Mouse (Mus musculus) heart, postnatal 0 days (tissue): ENCODE results near the gene Cnpy2. TPM values are rescaled to one million over a fixed set of nuclear protein-coding genes. Genes with fewer than 3 reads are reported as not detected.
"Not testable (repeated sequence)": the region's sequence is repeated elsewhere in the genome, so short reads cannot be mapped to it uniquely, and the experiment has no call there.

Experiments used
- ATAC-seq: fragments of 200-750 bp; cut with Nextera tagmentation; 2 replicates; pipeline ENCODE4 v1.8.0; 2017; ENCODE audit warnings: low read depth, moderate number of reproducible peaks, moderate library complexity; ENCODE audit not compliant: insufficient read depth
- DNase-seq: peaks from one replicate; pipeline ENCODE4 v3.0.0-alpha.2; 2016; ENCODE audit warnings: low spot score
- H3K27ac ChIP-seq: fragments of 300-500 bp; sonication (generic); 2 replicates; pipeline ENCODE4 v1.5.1; 2014; ENCODE audit warnings: low read depth, mild to moderate bottlenecking
- H3K27me3 ChIP-seq: fragments of 300-500 bp; sonication (generic); 2 replicates; pipeline ENCODE4 v1.6.1; 2014; ENCODE audit warnings: low read length, mixed read lengths; ENCODE audit not compliant: control insufficient read depth, insufficient read depth
- H3K36me3 ChIP-seq: fragments of 300-500 bp; sonication (generic); replicated peaks from 2 replicates; pipeline ENCODE4 v1.6.1; 2014; ENCODE audit warnings: low read length, mixed read lengths; ENCODE audit not compliant: control insufficient read depth, insufficient read depth
- H3K4me1 ChIP-seq: fragments of 300-500 bp; sonication (generic); 2 replicates; pipeline ENCODE4 v1.6.1; 2014; ENCODE audit warnings: antibody characterized with exemption; ENCODE audit not compliant: control insufficient read depth, insufficient read depth
- H3K4me2 ChIP-seq: fragments of 300-500 bp; sonication (generic); 2 replicates; pipeline ENCODE4 v1.6.1; 2014; ENCODE audit warnings: low read depth, mild to moderate bottlenecking, low read length, moderate library complexity
- H3K4me3 ChIP-seq: fragments of 300-500 bp; sonication (generic); 2 replicates; pipeline ENCODE4 v1.5.1; 2014; ENCODE audit warnings: low read depth, low read length
- H3K9ac ChIP-seq: fragments of 300-500 bp; sonication (generic); replicated peaks from 2 replicates; pipeline ENCODE4 v1.6.1; 2014; ENCODE audit warnings: low read depth, low read length, mixed read lengths
- H3K9me3 ChIP-seq: fragments of 300-500 bp; sonication (generic); replicated peaks from 2 replicates; pipeline ENCODE4 v1.6.1; 2016; ENCODE audit warnings: low read length; ENCODE audit not compliant: control insufficient read depth
- CTCF ChIP-seq: IDR thresholded peaks from 2 replicates; pipeline ENCODE4 v1.5.1; 2016; ENCODE audit warnings: antibody characterized with exemption, control low read depth, low read depth
- EP300 ChIP-seq: IDR thresholded peaks from 2 replicates; pipeline ENCODE4 v1.6.1; 2016; ENCODE audit warnings: antibody characterized with exemption, low read depth
- WGBS: fragments of 180-500 bp; shearing (Covaris S2); extraction: QIAGEN DNeasy Blood & Tissue Kit; methylation state at CpG from one replicate; pipeline ENCODE4 v1.1.7; 2014; 5-methylcytosine and 5-hydroxymethylcytosine counted together
- polyA plus RNA-seq: library from polyadenylated mRNA; unstranded; fragments of >200 nt; fragmentation: Nextera tagmentation; extraction: Ambion mirVana; gene quantifications from 2 replicates; pipeline ENCODE4 v1.2.1, GENCODE M21; 2015
- total RNA-seq: library from RNA; depleted of rRNA; stranded (reverse); fragments of >200 nt; gene quantifications from 2 replicates; pipeline ENCODE4 v1.2.3, GENCODE M21; 2014; ENCODE audit warnings: low replicate concordance

The Cnpy2 gene
- total and polyA plus RNA-seq, 2 experiments from 2014 or later, result 24.7 to 170 TPM

DNA sequence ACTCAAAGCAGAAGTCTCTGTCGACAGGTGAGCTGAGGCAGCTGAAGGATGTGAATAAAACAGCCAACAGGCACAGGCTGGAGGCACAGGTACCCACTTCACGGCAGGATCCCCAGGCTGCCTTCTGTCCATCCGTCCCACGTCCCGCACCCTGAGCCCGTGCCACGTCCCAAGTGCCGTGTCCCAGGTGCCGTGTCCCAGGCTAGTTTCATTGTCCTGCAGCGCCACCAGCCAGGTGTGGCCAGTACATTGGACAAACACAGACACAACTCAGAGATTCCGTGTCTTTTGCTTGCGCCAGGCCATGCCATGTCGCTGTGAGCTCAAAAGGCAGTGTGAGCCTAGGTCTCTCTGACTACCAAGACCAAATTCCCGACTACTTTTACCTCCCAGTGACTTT, 40.6 kb upstream of the Cnpy2 start:
- TF ChIP-seq CTCF, result no peak
- TF ChIP-seq EP300, result no peak
- Histone ChIP-seq H3K27me3 (no peaks in the 10 kb centered on the region), H3K4me3 (no peak overlapping the region), H3K27ac (no peak overlapping the region), H3K4me1 (no peaks in the 10 kb centered on the region), H3K9me3 (no peaks in the 10 kb centered on the region), H3K36me3 (peaks cover 90% of the 10 kb centered on the region), H3K9ac (no peak overlapping the region), H3K4me2 (no peak overlapping the region)
- 90% methylated on average over 14 of the region's 14 CpGs for WGBS
- DNase-seq (no peak), ATAC-seq (no peak)

DNA sequence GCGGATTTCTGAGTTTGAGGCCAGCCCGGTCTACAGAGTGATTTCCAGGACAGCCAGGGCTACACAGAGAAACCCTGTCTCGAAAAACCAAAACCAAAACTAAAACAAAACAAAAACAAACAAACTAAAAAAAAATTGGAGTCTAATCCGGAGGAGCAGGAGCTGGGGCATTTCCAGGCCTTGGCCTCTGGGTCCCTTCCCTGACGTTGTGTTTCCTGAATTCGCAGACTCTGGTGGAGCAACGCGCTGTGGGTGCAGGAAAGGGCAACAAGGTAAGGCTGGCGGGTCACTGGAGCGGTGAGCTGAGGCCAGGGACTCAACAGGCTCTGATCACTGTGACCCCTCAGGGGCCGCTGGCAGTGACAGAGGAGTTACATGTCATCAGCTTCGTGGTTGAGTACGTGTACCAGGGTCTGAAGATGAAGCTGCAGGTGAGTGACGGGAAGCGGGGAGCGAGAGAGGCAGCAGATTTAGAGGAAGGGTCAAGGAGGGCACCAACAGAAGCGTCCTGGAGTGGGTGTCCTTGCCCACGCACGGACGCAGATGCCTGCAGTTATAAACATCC, 39.3 kb upstream of the Cnpy2 start:
- DNase-seq (no peak), ATAC-seq (no peak)
- TF ChIP-seq CTCF (no peak), EP300 (no peak)
- no peaks in the 10 kb centered on the region for H3K9me3 ChIP-seq
- H3K9ac ChIP-seq, result no peak overlapping the region
- no peaks in the 10 kb centered on the region for H3K4me1 ChIP-seq
- peaks cover 89% of the 10 kb centered on the region for H3K36me3 ChIP-seq
- WGBS, result 87% methylated on average over 20 of the region's 20 CpGs
- H3K4me2 ChIP-seq, result no peak overlapping the region
- H3K4me3 ChIP-seq, result no peak overlapping the region
- H3K27me3 ChIP-seq, result no peaks in the 10 kb centered on the region
- H3K27ac ChIP-seq, result no peak overlapping the region

DNA sequence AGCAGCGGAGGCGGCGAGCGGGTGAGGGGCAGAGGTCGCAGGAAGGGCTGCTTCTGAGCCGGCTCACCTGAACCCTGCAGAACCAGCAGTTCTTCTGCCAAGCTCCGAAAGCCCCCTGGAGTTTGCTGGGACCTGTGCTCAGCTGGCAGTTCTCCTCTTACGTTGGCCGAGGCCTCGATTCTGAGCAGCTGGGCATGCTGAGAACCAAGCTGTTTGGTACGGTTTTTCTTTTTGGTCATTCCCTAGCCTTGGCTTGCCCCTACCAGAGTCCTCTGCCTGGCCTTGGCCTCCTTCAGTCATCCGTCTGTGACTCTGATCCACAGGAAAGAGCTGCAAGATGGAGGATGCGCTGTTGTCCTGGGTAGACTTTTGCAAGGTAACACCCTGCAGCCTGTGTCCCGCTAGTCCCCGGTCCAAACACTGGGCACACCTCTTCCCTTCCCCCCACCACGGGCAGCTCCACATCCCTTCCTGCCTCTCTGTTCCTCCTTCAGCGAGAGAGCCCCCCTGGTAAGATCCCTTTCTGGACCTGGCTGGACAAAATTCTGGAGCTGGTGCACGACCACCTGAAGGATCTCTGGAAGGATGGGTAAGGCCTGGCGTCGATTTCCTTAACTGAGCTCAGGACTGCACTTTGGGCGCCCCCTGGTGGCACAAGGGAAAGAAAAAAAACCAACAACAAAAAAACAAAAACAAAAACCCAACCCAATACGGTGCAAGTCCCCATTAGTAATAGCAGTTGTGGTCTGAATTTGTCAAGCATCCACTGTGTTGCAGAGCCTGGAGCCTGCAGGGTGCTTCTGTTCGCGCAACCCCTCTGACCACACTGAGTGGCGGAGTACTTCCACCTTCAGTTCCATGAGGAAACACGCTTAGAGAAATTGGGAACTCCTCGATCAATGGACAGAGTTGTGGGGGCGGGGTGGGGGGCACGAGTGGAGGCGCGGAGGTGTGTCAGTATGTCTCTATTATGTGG, 38.4 kb upstream of the Cnpy2 start:
- 64% methylated on average over 31 of the region's 31 CpGs for WGBS
- Histone ChIP-seq H3K36me3 (peaks cover 90% of the 10 kb centered on the region), H3K27ac (no peak overlapping the region), H3K9ac (no peak overlapping the region), H3K27me3 (no peaks in the 10 kb centered on the region), H3K4me2 (no peak overlapping the region), H3K9me3 (no peaks in the 10 kb centered on the region), H3K4me1 (no peaks in the 10 kb centered on the region), H3K4me3 (no peak overlapping the region)
- TF ChIP-seq CTCF (peak; percentile 66), EP300 (no peak)
- ATAC-seq (no peak), DNase-seq (peak; percentile 21)

DNA sequence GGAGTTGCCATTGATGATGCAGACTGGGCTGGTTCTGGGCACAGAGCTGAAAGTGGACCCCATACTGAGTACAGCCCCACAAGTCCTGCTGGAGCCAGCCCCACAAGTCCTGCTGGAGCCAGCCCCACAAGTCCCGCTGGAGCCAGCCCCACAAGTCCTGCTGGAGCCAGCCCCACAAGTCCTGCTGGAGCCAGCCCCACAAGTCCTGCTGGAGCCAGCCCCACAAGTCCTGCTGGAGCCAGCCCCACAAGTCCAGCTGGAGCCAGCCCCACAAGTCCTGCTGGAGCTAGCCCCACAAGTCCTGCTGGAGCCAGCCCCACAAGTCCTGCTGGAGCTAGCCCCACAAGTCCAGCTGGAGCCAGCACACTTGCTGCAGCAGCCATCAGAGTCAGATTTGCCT, 31.7 kb upstream of the Cnpy2 start:
- not testable (repeated sequence) for H3K4me1 ChIP-seq, ATAC-seq, H3K4me3 ChIP-seq, H3K9ac ChIP-seq, DNase-seq, H3K27me3 ChIP-seq, H3K9me3 ChIP-seq, H3K27ac ChIP-seq, H3K4me2 ChIP-seq
- WGBS, result 86% methylated on average over 1 of the region's 1 CpGs
- H3K36me3 ChIP-seq, result peaks cover 64% of the 10 kb centered on the region

DNA sequence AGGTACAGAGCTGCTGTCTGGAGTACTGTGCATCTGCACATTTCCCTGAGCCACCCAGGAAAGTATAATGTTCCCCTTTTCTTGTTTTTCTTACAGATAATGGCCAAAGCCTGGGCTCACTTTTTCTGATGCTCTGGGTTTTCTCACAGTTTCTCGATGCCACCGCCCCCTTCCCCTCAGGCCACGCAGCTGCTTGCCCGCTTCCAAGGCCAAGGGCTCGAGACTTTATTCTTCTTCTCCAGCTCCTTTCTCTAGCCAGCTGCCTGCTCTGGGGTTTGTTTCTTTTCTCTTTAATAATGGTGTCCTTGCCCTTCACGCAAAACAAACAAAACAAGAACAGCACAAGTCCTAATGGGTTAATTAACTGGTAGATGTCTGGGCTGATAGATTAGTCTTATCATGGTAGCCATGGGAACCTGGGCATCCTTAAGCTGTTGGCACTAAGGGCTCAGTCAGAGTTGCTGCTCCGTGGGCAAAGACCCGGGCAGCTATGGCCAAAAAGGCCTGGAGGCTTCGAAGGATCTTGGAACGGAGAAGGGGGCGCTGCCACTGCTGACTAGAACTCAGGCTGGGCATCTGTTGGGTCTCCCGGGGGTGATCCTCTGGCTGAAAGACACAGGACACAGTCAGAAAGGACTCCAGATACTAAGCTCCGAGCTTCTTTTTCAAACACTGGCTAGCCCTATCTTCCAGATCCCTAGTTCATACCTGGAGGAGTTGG, 25.7 kb upstream of the Cnpy2 start:
- Histone ChIP-seq H3K9me3 (no peaks in the 10 kb centered on the region), H3K4me3 (no peak overlapping the region), H3K4me1 (peaks cover 17% of the 10 kb centered on the region; the same call in 1 of the 2 replicates), H3K9ac (0 out of 2 replicates have a peak overlapping the region, but pooled peaks have one; percentile 3), H3K27ac (peak overlapping the region; percentile 79; the same call in 1 of the 2 replicates), H3K36me3 (peaks cover 19% of the 10 kb centered on the region), H3K27me3 (no peaks in the 10 kb centered on the region), H3K4me2 (peak overlapping the region; percentile 33)
- DNase-seq (no peak), ATAC-seq (no peak)
- TF ChIP-seq EP300 (no peak), CTCF (no peak)
- WGBS, result 74% methylated on average over 13 of the region's 13 CpGs
